Mouse (Mus musculus) lung, postnatal 0 days (tissue): ENCODE results near the gene Avpr2. TPM values are rescaled to one million over a fixed set of nuclear protein-coding genes. Genes with fewer than 3 reads are reported as not detected.

ENCODE experiments used
- ATAC-seq: fragments of 200-750 bp; cut with Nextera tagmentation; 2 replicates; pipeline ENCODE4 v1.8.0; 2017; ENCODE audit warnings: moderate library complexity
- DNase-seq: peaks from one replicate; pipeline ENCODE4 v3.0.0-alpha.2; 2016; ENCODE audit warnings: low spot score
- H3K27ac ChIP-seq: fragments of 300-500 bp; sonication (generic); 2 replicates; pipeline ENCODE4 v1.5.1; 2014; ENCODE audit warnings: antibody characterized with exemption, mild to moderate bottlenecking, low read length, mixed read lengths
- H3K27me3 ChIP-seq: fragments of 300-500 bp; sonication (generic); replicated peaks from 2 replicates; pipeline ENCODE4 v1.6.1; 2014; ENCODE audit warnings: low read length, mixed read lengths; ENCODE audit not compliant: insufficient read depth
- H3K36me3 ChIP-seq: fragments of 300-500 bp; sonication (generic); 2 replicates; pipeline ENCODE4 v1.6.1; 2014; ENCODE audit warnings: low read length, mixed read lengths; ENCODE audit not compliant: insufficient read depth
- H3K4me1 ChIP-seq: fragments of 300-500 bp; sonication (generic); 2 replicates; pipeline ENCODE4 v1.6.1; 2014; ENCODE audit warnings: antibody characterized with exemption, low read depth, low read length, mixed read lengths; ENCODE audit not compliant: insufficient read depth
- H3K4me2 ChIP-seq: fragments of 300-500 bp; sonication (generic); replicated peaks from 2 replicates; pipeline ENCODE4 v1.6.1; 2014; ENCODE audit warnings: low read depth, mild to moderate bottlenecking, low read length, moderate library complexity, mixed read lengths
- H3K4me3 ChIP-seq: fragments of 300-500 bp; sonication (generic); 2 replicates; pipeline ENCODE4 v1.5.1; 2014; ENCODE audit warnings: low read depth, low read length
- H3K9ac ChIP-seq: fragments of 300-500 bp; sonication (generic); replicated peaks from 2 replicates; pipeline ENCODE4 v1.6.1; 2014; ENCODE audit warnings: low read depth, mild to moderate bottlenecking
- H3K9me3 ChIP-seq: fragments of 300-500 bp; sonication (generic); 2 replicates; pipeline ENCODE4 v1.6.1; 2016; ENCODE audit warnings: low read length, mixed read lengths
- CTCF ChIP-seq: IDR thresholded peaks from 2 replicates; pipeline ENCODE4 v1.5.1; 2016; ENCODE audit warnings: antibody characterized with exemption, mild to moderate bottlenecking
- EP300 ChIP-seq: IDR thresholded peaks from 2 replicates; pipeline ENCODE4 v1.6.1; 2016; ENCODE audit warnings: antibody characterized with exemption, mild to moderate bottlenecking, control low read depth
- WGBS: fragments of 180-500 bp; shearing (Covaris S2); extraction: QIAGEN DNeasy Blood & Tissue Kit; methylation state at CpG from one replicate; pipeline ENCODE4 v1.1.7; 2014; 5-methylcytosine and 5-hydroxymethylcytosine counted together
- polyA plus RNA-seq: library from polyadenylated mRNA; unstranded; fragments of >200 nt; fragmentation: Nextera tagmentation; extraction: Ambion mirVana; gene quantifications from 2 replicates; pipeline ENCODE4 v1.2.1, GENCODE M21; 2015

The Avpr2 gene
- polyA plus RNA-seq: 0.08 and 0.11 TPM in 2 replicates

DNA sequence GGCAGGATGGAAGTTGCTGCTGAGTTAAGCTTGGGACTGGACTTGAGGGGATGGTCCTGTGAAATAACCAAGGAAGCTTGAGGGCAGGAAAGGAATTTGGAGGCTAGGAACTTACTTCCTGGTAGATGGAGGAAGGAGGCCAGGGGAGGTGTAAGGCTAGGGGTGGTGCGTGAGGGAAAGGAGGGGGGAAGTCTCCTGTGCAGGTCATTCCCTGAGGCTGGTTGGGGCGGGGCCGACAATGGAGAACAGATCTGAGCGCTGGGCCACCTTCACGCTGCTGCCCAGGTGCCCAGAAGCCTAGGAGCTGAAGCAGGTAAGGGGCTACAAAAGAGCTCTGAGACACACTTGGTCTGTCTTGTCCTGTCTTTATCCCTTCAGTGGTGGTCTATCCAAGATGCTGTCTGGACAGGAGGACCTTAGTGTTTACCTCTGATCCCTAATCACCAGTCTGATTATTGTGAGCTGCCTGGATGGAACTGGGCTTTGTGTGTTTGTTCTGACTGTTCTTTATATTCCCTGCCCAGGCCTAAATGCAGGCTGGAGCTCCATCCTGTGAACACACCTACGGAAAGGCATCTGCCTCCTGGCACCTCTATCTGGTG lies at the start of gene Avpr2:
Gene Avpr2 (plus strand): TSS at position 552 of the 602 bp plus-strand sequence.
- DNase-seq (peak; percentile 9), ATAC-seq (no peak)
- 69% methylated on average over 5 of the region's 6 CpGs for WGBS

GRCm38 (mm10) chrX:73854326-73855086 lies 37.4 kb upstream of the Avpr2 start:
- no peak for TF ChIP-seq EP300
- no peak for TF ChIP-seq CTCF
- WGBS: 73% methylated on average over 9 of the region's 9 CpGs
- no peak overlapping the region for H3K9ac ChIP-seq
- no peaks in the 10 kb centered on the region for H3K27me3 ChIP-seq
- no peak for DNase-seq
- H3K36me3 ChIP-seq: no peaks in the 10 kb centered on the region
- no peak overlapping the region for H3K27ac ChIP-seq
- H3K4me2 ChIP-seq: no peak overlapping the region
- no peak overlapping the region for H3K4me3 ChIP-seq
- no peaks in the 10 kb centered on the region for H3K4me1 ChIP-seq
- H3K9me3 ChIP-seq: no peaks in the 10 kb centered on the region
- no peak for ATAC-seq

More for the DNA sequence above, at the start of gene Avpr2:
- no peak for TF ChIP-seq CTCF
- no peak for TF ChIP-seq EP300
- Histone ChIP-seq H3K36me3 (no peaks in the 10 kb centered on the region), H3K4me3 (no peak within 1 kb of the TSS), H3K9me3 (no peaks in the 10 kb centered on the region), H3K4me2 (no peak within 1 kb of the TSS), H3K4me1 (no peaks in the 10 kb centered on the region), H3K27ac (no peak within 1 kb of the TSS), H3K9ac (no peak within 1 kb of the TSS), H3K27me3 (no peaks in the 10 kb centered on the region)

DNA sequence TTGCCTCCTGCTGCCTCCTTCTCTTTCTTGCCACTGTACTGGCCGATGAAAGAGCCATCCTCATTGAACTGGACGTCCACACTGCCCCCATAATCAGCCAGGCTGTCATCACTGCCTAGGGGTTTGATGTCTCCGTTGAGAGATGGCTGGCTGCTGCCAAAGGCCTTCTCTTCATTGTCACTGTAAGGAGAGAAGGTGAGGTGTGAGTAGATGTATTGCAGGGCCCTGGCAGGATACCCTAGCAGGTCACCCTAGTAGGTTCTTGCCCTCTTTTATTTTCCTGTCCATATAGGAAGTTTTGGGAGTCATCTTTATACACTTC lies 36.9 kb upstream of the Avpr2 start:
- no peaks in the 10 kb centered on the region for H3K4me1 ChIP-seq
- no peak for TF ChIP-seq CTCF
- TF ChIP-seq EP300: no peak
- 60% methylated on average over 3 of the region's 3 CpGs for WGBS

DNA sequence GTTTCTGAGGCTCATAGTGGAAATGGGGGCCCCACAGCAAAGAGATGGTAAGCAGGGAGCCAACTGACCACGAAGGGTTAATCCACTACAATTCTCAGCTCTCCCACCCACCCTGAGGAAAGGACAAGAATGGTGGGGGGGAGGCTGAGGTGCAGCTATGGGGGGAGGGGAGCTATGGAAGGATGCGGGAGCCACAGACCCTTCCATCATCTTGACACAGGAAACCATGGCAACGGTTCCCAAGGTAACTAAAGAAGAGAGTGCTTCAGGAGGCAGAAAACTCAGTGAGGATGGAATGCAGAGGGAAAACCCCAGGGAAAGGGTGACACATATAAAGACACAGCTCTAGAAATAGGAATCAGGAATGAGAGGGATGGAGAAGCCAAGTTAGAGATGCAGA lies 27.2 kb upstream of the Avpr2 start:
- Histone ChIP-seq H3K27ac (no peak overlapping the region), H3K9me3 (no peaks in the 10 kb centered on the region), H3K27me3 (no peaks in the 10 kb centered on the region), H3K4me3 (no peak overlapping the region), H3K4me1 (no peaks in the 10 kb centered on the region), H3K4me2 (no peak overlapping the region), H3K9ac (no peak overlapping the region), H3K36me3 (no peaks in the 10 kb centered on the region)
- TF ChIP-seq EP300: no peak
- no peak for TF ChIP-seq CTCF
- no peak for DNase-seq
- ATAC-seq: no peak
- WGBS: 50% methylated on average over 3 of the region's 3 CpGs

More for the DNA sequence above, 36.9 kb upstream of the Avpr2 start:
- no peak for ATAC-seq
- Histone ChIP-seq H3K27me3 (no peaks in the 10 kb centered on the region), H3K9ac (no peak overlapping the region), H3K9me3 (no peaks in the 10 kb centered on the region), H3K4me3 (no peak overlapping the region), H3K27ac (no peak overlapping the region), H3K4me2 (no peak overlapping the region), H3K36me3 (no peaks in the 10 kb centered on the region)
- DNase-seq: no peak

GRCm38 (mm10) chrX:73867256-73867655 lies 24.6 kb upstream of the Avpr2 start:
- Histone ChIP-seq H3K9ac (no peak overlapping the region), H3K27ac (no peak overlapping the region), H3K4me2 (no peak overlapping the region), H3K9me3 (no peaks in the 10 kb centered on the region), H3K36me3 (no peaks in the 10 kb centered on the region), H3K4me1 (no peaks in the 10 kb centered on the region), H3K27me3 (no peaks in the 10 kb centered on the region), H3K4me3 (no peak overlapping the region)
- 32% methylated on average over 3 of the region's 3 CpGs for WGBS
- TF ChIP-seq EP300 (no peak), CTCF (no peak)
- ATAC-seq (no peak), DNase-seq (no peak)

GRCm38 (mm10) chrX:73867852-73868251 lies 24.1 kb upstream of the Avpr2 start:
- Histone ChIP-seq H3K27ac (no peak overlapping the region), H3K9me3 (no peaks in the 10 kb centered on the region), H3K4me2 (no peak overlapping the region), H3K36me3 (no peaks in the 10 kb centered on the region), H3K9ac (no peak overlapping the region), H3K4me1 (no peaks in the 10 kb centered on the region), H3K27me3 (no peaks in the 10 kb centered on the region), H3K4me3 (no peak overlapping the region)
- ATAC-seq (no peak), DNase-seq (no peak)
- WGBS: 46% methylated on average over 1 of the region's 1 CpGs
- TF ChIP-seq CTCF: no peak
